Mouse (Mus musculus) spleen, adult 10 weeks (tissue): ENCODE results near the gene Serpinb9b. TPM values are rescaled to one million over a fixed set of nuclear protein-coding genes. Genes with fewer than 3 reads are reported as not detected.

Source experiments
- polyA plus RNA-seq: library from polyadenylated mRNA; stranded (reverse); fragments of 350-450 nt; fragmentation: Illumina TruSeq; extraction: RNeasy Lipid Tissue Mini Kit (QIAGEN cat#74804); gene quantifications from one replicate; pipeline ENCODE4 v1.2.3, GENCODE M21; 2015; ENCODE audit warnings: low replicate concordance; ENCODE audit not compliant: insufficient read depth

Serpinb9b gene
- 1.2 TPM for polyA plus RNA-seq

GRCm38 (mm10) chr13:33027244-33027643 lies at the start of gene Serpinb9b:
Gene Serpinb9b (plus strand): TSS chr13:33027416.

GRCm38 (mm10) chr13:33002950-33003349 lies 24.3 kb upstream of the Serpinb9b start, which contains the start of gene Serpinb9:
Gene Serpinb9 (plus strand): TSS chr13:33003250.

GRCm38 (mm10) chr13:33078056-33078705 lies 51.0 kb downstream of the Serpinb9b start, which contains the start of gene Serpinb1b:
Gene Serpinb1b (plus strand): TSS chr13:33078575.

Other genes starting within 250 kb of the Serpinb9b start
- not detected for gene Mylk4, start 243.5 kb upstream of the Serpinb9b start, polyA plus RNA-seq
- gene Wrnip1, start 225.4 kb upstream of the Serpinb9b start, polyA plus RNA-seq, result 29.8 TPM
- gene D930007J09Rik, start 224.6 kb upstream of the Serpinb9b start, polyA plus RNA-seq, result not detected
- gene Serpinb1a, start 176.2 kb upstream of the Serpinb9b start, polyA plus RNA-seq, result 252 TPM
- gene Serpinb1c, start 129.2 kb upstream of the Serpinb9b start, polyA plus RNA-seq, result not detected
- 116 TPM for gene Serpinb6b, start 62.2 kb upstream of the Serpinb9b start, polyA plus RNA-seq
- gene Serpinb9, start 24.2 kb upstream of the Serpinb9b start, polyA plus RNA-seq, result 68.0 TPM
- 0.54 TPM for gene Serpinb1b, start 51.2 kb downstream of the Serpinb9b start, polyA plus RNA-seq
- gene Serpinb9c, start 132.3 kb downstream of the Serpinb9b start, polyA plus RNA-seq, result not detected
- gene Serpinb9d, start 165.5 kb downstream of the Serpinb9b start, polyA plus RNA-seq, result not detected
- gene Serpinb9e, start 222.2 kb downstream of the Serpinb9b start, polyA plus RNA-seq, result not detected